Mouse (Mus musculus) heart, adult 9 months (tissue): ENCODE data around the gene Ubox5.
"Not testable (repeated sequence)": the region's sequence is repeated elsewhere in the genome, so short reads cannot be mapped to it uniquely, and the experiment has no call there.

Source experiments
- DNase-seq, 2 experiments: peaks; one replicate each; pipeline ENCODE4 v3.0.0; 2022; ENCODE audit warnings: low spot score in 2 of 2

Gene Ubox5

GRCm38 (mm10) chr2:130629839-130630203, at the start of gene Ubox5, which contains the start of gene Fastkd5:
Gene Ubox5 (minus strand): TSS chr2:130630038.
Gene Fastkd5 (minus strand): TSS chr2:130630027.
- peak; percentile 82 to 91 for DNase-seq

GRCm38 (mm10) chr2:130679154-130679553, 49.3 kb upstream of the Ubox5 start:
- no peak for DNase-seq

- DNase-seq = no peak
Observed at GRCm38 (mm10) chr2:130677211-130677610, 47.4 kb upstream of the Ubox5 start.

- DNase-seq = peak; percentile 87 to 90
Observed at GRCm38 (mm10) chr2:130667559-130667958, 37.7 kb upstream of the Ubox5 start, which contains the start of gene Itpa. Gene Itpa (plus strand): TSS chr2:130667610.

- DNase-seq = peak; percentile 95 to 96
Observed at GRCm38 (mm10) chr2:130664102-130664701, 34.4 kb upstream of the Ubox5 start, which contains the start of gene Ddrgk1. Gene Ddrgk1 (minus strand): TSS chr2:130664659.

GRCm38 (mm10) chr2:130663342-130663741, 33.5 kb upstream of the Ubox5 start:
- no peak for DNase-seq

GRCm38 (mm10) chr2:130658530-130658929, 28.7 kb upstream of the Ubox5 start:
- DNase-seq = no peak

DNA sequence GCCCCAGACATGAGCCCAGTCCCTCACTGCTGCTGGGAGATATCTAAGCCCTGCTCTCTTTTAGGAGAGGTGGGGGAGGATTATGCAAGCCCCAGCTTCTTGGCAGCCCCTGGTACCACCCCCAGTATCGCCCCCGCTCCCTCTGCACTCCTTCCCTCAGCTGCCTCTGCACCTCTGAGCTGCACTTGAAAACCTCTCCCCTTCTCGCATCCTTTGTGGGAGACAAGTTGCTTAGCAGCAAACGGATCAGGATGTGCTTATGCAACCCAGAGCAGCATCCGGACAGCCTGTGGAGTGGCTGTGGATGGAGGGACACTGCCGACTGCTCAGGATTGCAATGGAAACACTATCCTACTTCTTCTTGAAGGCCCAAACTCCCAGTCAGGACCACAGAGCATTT, 27.7 kb upstream of the Ubox5 start:
- DNase-seq = no peak

GRCm38 (mm10) chr2:130656536-130656935, 26.7 kb upstream of the Ubox5 start:
- DNase-seq = no peak

DNA sequence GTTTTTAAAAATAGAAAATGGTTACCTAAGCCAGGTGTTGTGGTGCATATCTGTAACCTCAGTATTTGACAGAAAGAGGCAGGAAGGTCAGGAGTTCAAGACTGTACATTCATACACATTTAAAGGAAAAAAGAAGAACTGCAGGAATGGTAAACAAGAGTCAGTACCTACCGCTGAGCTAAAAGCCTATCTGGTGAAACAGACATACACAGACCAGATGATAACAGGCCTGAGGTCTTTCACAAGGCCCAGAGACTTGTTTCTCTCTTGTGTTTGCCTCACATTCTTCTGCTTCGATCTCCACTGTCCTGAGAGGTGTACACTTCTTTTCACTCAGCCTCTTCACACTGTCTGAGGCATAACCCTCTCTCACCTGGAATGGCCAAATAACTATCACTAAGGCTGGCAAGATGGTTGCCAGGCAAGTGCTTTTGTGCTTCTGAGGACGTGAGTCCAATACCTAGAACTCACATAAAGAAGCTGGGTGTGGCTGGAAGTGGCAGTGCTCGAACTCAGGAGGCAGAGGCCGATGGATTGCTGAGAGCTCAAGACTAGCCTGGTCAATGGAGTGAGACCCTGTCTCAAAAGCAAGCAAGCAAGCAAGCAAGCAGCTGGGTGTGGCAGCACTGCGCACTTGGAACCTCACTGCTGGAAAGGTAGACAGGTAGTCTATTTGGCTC, 26.0 kb upstream of the Ubox5 start:
- DNase-seq = no peak

DNA sequence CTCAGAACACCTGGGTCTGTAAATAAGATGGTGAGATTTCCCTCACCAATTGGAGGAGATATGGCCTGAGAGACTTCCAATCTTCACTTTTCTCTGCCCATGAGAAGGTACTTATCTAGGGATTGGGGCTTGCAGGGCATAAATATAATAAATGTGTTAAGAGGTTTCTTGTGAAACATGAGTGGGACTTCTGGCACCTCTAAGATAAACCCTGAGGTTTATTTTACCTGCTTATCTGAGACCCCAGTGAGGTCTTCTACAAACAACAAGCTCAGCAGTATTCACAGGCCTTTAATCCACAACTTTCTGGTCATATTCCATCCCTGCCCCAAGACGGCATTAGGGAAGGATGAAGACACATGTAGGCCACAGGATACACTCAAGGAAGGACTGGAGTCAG, 23.9 kb upstream of the Ubox5 start:
- DNase-seq = no peak

DNA sequence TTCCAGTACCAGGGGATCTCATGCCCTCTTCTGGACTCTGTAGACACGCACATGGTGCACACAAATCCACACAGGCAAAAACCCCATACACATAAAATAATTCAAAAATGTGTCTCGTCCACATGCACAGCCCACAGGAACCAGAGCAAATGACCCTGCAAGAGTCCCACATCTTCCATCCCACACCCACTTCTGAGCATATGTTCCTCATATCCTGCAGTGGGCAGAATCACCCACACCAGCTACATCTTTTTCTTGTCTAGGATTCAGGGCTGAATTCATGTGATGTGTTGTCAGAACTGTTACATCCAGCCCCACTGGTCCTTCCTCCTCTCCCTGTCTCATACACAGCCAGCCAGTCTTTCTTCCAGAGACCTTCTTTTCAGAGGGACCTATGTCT, 23.5 kb upstream of the Ubox5 start:
- DNase-seq = no peak

GRCm38 (mm10) chr2:130649028-130649427, 19.2 kb upstream of the Ubox5 start:
- not testable (repeated sequence) for DNase-seq

GRCm38 (mm10) chr2:130645198-130645597, 15.4 kb upstream of the Ubox5 start:
- DNase-seq = no peak

GRCm38 (mm10) chr2:130642684-130643369, 13.0 kb upstream of the Ubox5 start, which contains the start of gene Lzts3:
Gene Lzts3 (minus strand): TSS chr2:130642803.
- peak; percentile 90 to 91 for DNase-seq

DNA sequence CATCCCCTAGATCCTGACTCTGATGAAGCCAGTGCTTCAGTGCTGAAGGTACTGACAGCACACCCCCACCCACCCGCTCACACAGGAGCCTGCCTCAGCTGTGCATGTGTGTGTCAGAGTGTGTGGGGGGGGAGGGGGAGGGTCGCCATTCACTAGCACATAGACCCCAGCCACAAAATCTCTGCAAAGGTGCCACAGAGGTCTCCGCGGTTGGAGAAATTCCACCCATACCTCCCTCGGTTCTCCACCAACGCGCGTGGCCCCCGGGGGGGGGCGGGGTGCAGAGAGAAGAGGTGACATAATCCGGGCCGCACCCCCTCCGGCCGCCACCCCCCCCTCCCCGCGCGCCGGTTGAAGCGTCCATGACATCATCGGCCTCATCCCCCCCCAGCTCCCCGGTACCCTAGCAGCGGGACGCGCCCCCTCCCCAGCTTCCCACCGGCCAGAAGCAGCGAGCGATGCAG, 12.4 kb upstream of the Ubox5 start:
- no peak for DNase-seq

DNA sequence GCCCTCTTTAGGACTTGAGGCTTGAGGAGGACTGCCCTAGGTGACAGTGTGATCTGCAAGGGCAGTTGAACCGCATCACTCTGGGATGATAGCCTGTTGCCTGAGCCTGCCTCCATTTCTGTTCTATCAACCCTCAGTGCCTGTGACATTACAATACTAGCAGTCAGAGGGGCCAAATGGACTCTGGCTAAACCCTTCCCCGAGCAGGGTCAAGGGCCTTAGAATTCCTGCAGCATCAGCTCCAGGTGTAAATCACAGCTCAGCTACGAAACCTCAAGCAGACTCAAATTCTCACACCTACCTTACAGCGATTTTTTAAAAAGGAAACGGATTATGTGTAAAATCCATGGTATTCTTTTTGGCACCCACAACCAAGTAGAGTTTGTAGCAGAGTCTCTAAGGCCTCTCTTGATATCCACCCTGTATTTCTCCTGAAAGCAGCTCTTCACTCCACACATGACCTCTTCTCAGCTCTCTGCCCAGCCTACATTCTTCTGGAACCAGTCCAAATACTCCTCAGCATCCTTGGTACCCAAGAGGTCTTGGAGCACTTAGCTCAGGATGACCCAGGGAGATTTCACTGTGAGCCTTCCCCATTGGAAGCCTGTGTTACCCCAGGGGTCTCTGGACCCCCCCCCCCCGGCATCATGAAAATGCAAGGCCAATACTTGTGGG, 11.7 kb upstream of the Ubox5 start:
- DNase-seq = no peak

- DNase-seq = no peak
Observed at GRCm38 (mm10) chr2:130639276-130639675, 9.4 kb upstream of the Ubox5 start.

GRCm38 (mm10) chr2:130638101-130638611, 8.3 kb upstream of the Ubox5 start:
- no peak for DNase-seq

- DNase-seq = no peak
Observed at GRCm38 (mm10) chr2:130635847-130636246, 6.0 kb upstream of the Ubox5 start.

DNA sequence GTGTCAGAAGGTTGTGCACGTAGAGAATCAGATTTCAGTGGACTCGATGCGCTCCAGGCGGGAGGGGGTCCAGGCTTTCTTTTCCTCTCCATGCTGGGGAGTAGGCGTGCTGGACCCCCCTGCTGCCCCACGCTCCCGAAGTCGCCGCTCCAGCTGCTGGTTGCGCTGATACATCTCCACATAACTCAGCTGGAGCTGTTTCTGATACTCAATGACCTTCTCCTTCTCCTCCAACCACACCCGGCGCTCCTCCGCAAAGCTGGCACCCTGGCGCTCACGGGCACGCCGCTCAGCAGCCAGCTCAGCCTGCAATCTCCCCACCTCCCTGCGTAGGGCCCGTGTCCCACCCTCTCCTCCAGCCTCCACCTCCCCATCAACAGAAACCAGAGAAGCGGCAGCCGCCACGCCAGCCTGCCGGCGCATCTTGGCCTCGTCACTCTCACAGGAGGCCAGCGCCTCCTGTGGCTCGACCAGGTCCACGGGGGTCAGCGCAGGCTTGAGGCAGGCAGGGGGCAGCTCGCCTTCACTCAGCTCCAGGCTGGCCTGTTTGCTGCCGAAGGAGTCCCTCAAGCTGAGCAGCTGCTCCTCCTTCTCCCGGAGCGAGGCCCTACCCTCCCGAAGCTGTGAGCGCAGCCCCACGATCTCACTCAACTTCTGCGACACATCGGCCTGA, 5.0 kb upstream of the Ubox5 start:
- DNase-seq = no peak
